Mouse (Mus musculus): ENCODE results near the gene Tsc22d3. TPM values are rescaled to one million over a fixed set of nuclear protein-coding genes. Genes with fewer than 3 reads are reported as not detected.

Tsc22d3 gene
- polyA plus RNA-seq, 1 experiment from 2014 or later = 108 TPM

- H3K9me3 ChIP-seq (ENCODE audit: control insufficient read depth, low read length) = no peaks in the 10 kb centered on the region
- ATAC-seq (ENCODE audit: low read depth) (no peak), DNase-seq (ENCODE audit: low spot score) (no peak)
- H3K4me1 ChIP-seq (ENCODE audit: control insufficient read depth, insufficient read depth, low read length) = no peaks in the 10 kb centered on the region
- peaks cover 19% of the 10 kb centered on the region for H3K27me3 ChIP-seq (replicated peaks; ENCODE audit: control insufficient read depth, insufficient read depth, low read length)
- H3K27ac ChIP-seq (replicated peaks; ENCODE audit: low read depth, low read length) = no peak overlapping the region
- 83% methylated on average over 3 of the region's 3 CpGs for WGBS
- no peak overlapping the region for H3K4me2 ChIP-seq (ENCODE audit: low read depth, low read length)
- no peak overlapping the region for H3K9ac ChIP-seq (ENCODE audit: low read depth, low read length)
- H3K36me3 ChIP-seq (ENCODE audit: control insufficient read depth, insufficient read depth, low read length) = no peaks in the 10 kb centered on the region
- H3K4me3 ChIP-seq (ENCODE audit: low read depth, low read length) = no peak overlapping the region
Observed at GRCm38 (mm10) chrX:140490203-140490602, 110.3 kb downstream of the Tsc22d3 start.

Other genes with a start within 250 kb of the Tsc22d3 start
- gene Prps1, start 144.0 kb downstream of the Tsc22d3 start, polyA plus RNA-seq (2014; fragmentation: Nextera tagmentation; extraction: Ambion mirVana) = 45.1 and 47.0 TPM in 2 replicates
- 7.9 and 8.2 TPM in 2 replicates for gene Mid2, start 63.9 kb upstream of the Tsc22d3 start, polyA plus RNA-seq (2014; fragmentation: Nextera tagmentation; extraction: Ambion mirVana)
- not detected in 2 replicates for gene Tex13b, start 212.8 kb upstream of the Tsc22d3 start, polyA plus RNA-seq (2014; fragmentation: Nextera tagmentation; extraction: Ambion mirVana)